Mouse (Mus musculus) embryonic fibroblast, embryonic 13.5 days (primary cell): ENCODE measurements around the gene Psmd1.

ENCODE experiments used
- CTCF ChIP-seq: IDR thresholded peaks from 2 replicates; pipeline ENCODE4 v1.5.1; 2011; ENCODE audit warnings: mild to moderate bottlenecking, control low read depth, low read length, moderate library complexity, borderline replicate concordance; ENCODE audit not compliant: insufficient read depth
- POLR2A ChIP-seq: IDR thresholded peaks from 2 replicates; pipeline ENCODE4 v1.6.1; 2011; ENCODE audit warnings: low read depth, mild to moderate bottlenecking, control low read depth, low read length, moderate library complexity

DNA sequence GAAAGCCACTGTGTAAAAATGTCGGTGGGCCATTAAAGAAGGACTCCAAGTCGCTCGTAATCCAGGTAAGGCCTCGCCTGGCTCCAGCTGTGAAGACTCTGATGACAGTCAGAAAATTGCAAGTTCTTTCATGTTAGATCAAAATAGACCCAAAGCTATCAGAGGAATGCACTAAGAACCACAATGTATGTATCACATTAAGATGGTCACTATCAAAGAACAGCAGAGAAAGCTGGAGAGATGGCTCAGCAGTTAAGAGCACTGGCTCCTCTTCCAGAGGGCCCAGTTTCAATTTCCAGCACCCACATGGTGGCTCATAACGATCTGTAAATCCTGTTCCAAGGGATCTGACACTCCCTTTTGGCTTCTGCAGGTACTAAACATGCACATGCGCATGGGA lies 95.9 kb downstream of the Psmd1 start:
- TF ChIP-seq CTCF = no peak
- TF ChIP-seq POLR2A = no peak
